Mouse (Mus musculus) liver (tissue): Measurements from ENCODE around the gene Hirip3.
A peak's percentile ranks its signal among the peaks of the same experiment; 100 is the strongest.

Experiments
- DNase-seq: peaks from one replicate; pipeline ENCODE4 v3.0.0-alpha.2; 2020; ENCODE audit warnings: mixed read lengths

Gene Hirip3

DNA sequence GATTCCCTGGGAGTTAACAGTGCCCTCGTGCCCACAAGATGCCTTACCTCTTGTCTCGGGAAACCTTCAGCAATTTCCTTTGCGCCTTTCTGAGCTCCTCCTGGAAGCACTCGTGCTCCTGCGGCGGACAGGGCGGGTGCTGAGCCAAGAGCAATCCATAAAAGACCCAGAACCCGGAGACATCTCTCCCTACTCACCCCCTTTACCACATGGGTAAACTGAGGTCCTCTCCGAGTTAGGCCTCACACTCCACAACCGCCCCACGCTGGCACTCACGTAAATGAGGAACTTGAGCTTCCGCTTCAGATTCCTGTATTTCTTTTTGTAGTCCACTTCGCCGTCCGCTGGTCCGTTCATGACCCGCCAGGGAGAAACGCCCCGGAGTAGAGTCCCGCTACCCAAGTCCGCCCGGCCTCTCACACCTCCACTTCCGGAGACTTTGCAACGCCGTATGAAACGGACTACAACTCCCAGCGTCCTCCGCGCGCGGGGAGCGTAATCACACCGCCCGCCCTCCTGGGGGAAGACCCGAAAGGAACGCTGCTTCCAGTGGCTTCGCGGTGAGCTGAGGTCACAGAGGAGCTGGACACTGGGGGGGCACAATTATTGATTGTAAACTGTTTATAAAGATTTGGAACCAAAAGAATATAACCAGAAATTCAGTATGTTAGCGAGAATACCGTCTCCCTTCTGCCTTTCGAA lies at the start of gene Hirip3:
TSS of gene Hirip3 (plus strand) at position 544 of the 702 bp plus-strand sequence.
- peak; percentile 96 for DNase-seq

DNA sequence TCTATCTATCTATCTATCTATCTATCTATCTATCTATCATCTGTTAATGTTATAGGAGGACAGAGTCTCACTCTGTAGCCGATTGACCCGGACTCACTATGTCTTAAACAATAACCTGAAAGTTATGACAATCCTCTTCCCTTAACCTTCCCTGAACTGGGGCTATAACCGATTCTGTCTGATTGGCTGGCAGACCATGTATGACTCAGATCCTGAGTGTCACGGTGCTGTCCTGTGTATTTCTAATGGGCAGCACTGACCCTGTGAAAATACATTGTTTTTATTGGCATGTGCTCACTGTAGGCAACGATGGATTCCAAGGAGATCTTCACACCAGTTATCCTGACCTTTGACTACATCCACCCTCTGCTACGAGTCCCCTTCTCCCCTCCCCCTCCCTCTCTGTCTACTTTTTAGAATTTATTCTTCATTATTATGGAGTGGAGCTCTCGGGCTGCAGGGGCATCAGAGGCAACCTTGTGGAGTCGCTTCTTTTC lies 46.0 kb upstream of the Hirip3 start:
- DNase-seq: no peak

DNA sequence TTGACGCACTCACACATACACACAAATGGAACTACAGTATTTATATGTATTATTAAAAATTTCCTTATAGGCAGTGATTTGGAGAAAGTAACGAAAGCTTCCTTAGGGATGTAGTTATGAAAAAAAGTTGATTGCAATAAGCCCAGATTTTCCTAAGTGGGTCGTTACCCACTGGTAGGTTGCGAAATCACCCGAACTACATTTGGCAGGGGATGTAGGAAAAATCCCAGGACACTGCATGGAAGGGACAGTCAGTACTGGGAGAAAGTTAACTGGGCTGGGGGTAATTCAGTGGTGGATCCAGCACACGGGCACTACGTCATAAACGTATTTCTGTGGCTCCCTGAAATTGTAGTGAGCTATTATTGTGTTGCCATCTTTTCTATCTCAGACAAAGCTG lies 45.3 kb upstream of the Hirip3 start:
- no peak for DNase-seq

DNA sequence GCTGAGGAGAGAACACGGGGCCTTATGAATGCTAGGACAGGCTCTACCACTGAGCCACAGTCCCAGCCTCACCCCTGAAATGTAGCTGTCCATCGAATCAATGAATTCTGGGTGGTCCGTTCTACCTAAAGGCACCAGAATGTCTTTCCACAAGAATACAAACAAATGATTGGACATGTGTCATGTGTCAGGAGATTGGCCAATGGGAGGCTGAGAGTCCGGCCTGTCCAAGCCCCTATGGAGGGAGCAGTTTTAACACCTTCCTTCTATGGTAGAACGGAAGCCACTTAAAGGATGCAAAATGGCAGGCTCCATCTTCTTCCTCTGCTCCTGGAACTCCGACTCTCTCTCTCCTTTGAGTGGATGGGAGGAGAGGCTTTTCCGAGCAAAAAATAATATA lies 44.2 kb upstream of the Hirip3 start:
- DNase-seq: no peak

DNA sequence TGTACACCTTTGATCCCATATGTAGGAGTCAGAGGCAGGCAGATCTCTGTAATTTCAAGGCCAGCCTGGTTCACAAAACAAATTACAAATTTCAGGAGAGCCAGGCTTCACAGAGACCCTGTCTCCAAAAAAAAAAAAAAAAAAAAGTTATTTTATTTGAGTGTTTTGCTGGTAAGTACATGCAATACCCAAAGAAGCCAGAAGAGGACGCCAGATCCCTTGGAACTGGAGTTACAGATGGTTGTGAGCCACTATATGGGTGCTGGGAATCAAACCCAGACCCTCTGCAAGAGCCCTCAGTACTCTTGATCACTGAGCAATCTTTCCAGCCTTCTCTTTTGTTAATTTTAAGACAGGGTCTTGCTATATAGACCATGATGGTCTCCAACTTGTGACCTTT lies 43.0 kb upstream of the Hirip3 start:
- DNase-seq: no peak

DNA sequence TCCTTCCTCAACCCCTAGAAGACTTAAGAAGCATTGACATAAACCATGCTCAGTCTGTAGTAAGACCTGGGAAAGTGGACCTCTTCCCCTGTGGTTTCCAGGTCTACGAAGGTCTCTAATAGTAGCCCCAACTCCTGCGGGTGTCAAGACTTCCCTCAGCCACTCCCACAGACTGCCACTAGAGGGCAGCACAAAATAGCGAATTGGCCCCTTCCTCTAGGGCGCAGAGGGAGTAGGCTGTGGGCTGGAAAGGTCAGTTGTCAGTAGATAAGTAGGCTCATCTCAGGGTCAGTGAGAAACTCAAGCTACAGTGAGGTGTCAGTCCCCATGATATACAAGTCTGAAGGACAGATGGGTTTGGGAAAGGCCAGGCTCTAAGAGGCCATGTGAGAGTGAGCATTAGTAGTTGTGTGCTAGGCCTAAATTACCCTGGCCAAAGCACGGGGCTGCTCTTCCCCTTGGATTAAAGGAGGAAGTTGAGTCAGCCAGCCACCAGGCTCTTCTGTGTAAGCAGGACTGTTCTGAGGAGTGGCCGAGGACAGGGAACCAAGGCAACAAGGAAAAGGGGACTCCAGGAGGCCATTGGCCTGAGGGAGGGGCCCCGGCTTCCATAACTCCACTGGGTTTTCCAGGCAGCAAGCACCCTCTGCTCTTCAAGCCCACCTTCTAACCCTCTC lies 39.8 kb upstream of the Hirip3 start:
- peak; percentile 78 for DNase-seq

DNA sequence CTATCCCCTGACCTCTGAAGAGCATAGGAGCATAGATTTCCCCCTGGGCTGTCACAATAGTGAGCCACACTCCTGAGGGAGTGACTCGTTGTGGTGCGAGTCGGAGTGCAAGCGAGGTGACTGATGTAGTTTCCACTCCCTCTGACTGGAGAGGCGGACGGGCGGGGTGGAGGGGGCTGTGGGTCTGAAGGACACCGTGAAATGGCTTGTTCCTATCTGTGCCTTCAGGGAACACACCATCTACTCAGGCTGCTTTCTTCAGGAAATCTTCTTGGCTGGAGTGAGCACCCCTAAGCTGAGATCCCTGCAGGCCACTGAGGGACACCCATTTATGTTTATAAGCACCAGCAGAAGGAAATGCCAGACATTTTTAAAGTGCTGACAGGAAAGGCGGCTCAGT lies 39.0 kb upstream of the Hirip3 start:
- no peak for DNase-seq

DNA sequence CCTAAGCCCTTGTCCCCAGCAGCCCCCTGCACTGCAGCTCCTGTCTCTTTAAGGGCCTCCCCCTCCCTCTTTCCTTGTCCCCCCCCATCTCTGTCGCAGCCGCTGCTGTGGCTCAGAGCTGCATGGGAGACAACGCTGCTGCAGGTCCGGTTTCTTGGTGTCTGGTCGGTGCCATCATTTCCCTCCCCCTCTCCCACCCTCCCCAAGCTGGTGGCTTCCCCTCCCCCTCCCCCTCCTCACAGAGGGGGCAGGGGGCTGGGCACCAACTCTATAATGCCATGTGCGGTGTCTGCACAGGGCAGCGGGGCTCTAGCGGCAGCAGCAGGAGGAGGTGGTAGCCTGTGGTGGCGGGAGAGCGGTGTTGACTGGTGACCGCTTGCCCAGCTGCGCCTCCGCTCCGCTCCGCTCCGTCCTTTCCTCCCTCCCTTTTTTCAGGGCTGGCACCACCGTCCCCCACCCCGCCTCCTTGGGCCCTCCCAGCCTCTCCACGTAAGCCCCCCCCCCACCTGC lies 38.5 kb upstream of the Hirip3 start:
- DNase-seq: no peak

DNA sequence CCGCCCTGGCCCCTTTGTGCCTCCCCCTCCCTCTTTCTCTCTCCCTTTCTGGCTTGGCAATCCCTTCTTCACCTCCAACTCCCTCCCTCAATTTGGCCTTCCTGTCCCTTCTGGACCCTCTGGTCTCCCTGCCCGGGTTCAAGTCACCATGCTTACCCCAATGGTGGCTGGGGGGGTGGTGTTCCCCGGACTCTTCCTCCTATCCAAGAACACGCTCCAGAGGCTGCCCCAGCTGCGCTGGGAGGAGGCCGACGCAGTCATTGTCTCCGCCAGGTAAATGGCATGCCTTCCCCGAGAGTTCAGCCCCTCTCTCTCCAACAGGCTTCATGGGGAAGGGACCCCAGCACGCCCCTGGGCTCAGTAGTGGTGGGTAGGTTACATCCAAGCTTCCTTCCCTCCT lies 37.8 kb upstream of the Hirip3 start:
- DNase-seq: no peak

DNA sequence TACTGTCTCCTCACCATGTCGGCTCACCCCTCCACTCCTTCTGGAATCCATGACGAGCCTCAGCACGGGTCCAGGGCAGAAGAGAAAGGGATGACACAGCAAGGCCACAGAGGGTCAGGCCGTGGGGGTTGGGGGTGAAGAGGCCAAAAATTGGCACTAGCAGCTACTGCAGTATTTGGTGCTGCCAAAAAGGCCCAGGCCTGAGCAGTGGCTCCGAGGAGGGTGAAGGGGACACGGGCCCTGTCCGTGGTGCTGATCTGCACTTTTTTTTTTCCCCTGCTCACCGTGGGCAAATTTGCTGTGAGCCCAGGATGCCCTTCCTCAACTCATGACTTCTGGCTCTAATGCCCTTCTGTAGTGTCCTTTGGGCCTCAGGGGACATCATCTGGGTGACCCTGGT lies 36.4 kb upstream of the Hirip3 start:
- DNase-seq: no peak

DNA sequence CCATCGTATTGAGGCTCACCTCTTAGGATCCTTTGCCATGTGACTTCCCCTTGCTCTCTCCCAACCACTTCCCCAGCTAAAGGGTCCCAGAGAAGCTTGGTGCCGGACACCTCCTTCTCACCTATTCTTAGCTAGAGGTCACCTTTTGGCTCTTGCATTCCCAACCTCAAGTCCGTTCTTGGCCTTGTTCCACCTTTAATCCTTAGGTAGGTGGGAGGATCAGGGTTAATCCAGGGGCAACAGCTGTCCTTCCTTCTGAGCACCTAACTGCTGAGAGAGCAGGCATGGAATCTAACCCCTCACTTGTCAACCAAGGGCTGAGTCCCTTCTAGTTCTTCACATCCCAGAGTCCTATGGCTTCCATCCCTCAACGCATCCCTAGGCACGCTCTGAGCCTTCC lies 35.8 kb upstream of the Hirip3 start:
- DNase-seq: no peak

DNA sequence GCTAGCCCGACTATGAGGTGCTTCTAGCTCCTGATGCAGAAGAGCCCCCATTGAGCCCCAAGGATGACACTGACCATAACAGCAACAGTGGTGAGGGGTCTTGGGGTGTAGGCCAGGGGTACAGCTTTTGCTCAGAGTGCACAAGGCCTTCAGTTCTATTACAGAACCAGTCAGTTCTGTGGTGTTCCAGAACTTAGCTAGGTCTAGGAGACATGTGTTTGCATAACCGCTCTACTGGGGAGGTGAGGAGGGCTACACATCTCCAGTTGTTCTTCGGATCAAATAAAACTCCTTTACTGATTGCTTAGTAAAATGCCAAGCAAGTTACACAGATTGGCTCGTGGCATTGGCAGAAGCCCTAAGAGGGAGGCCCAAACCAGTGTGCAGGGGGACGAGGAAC lies 30.2 kb upstream of the Hirip3 start, which contains the start of gene 4930451I11Rik:
TSS of gene 4930451I11Rik (minus strand) at position 101 of the 400 bp plus-strand sequence.
- DNase-seq: no peak

DNA sequence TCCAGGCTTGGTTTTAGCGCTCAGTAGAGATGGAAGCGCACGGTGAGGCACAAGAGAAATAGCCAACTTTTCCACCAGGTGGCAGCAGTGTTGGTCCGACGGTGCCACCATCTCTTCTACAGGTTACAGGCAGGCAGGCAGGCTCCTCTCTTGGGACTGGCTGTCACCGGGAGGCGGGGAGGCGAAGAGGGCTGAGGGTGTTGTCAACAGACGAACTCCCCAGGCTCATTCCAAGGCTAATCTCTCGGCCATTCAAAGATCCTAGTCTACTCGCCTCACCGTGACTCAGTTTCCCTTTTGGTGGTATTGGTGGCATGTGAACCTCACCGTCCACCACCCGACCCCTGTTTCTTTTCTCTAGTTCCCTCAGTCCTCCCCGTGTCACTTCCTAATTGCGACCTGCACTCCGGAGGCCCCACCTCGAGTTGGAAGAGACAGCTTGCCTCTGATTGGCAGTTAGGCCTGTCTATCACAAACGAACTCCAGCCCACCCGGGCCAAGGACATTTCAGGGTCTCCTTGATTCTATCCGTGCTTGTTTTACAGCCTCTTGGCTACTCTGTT lies 29.7 kb upstream of the Hirip3 start:
- DNase-seq: peak; percentile 78

DNA sequence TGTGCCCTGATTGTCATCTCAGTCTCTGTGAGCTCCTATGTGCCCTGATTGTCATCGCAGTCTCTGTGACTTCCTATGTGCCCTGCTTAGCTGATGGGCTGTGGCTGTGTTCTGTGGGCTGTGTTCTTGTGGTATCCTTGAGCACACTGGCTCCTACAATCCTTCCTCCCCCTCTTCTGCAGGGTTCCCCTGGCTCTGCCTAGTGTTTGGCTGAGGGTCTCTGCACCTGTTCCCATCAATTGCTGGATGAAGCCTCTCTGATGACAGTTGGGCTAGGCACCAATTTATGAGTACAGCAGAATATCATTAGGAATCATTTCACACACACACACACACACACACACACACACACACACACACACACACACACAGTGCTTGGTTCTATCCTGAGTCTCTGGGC lies 28.5 kb upstream of the Hirip3 start:
- DNase-seq: no peak

DNA sequence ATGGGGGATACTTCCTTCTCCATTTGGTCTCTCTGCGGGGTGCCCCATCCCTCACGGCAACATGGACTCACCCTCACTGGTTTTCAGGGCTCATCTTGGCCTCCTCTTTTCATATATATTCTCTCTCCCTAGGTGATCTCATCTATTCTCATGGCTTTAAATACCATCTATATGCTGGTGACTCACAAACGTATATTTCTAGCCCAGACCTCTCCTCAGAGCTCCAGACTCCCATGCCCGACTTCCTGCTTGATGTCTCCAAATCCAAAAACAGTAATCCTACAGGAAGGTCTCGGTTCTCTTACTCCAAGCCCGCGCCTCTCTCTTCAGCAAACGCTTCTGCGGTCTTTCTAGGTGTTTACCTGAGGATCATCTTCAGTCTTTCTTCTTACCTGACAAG lies 18.5 kb upstream of the Hirip3 start:
- no peak for DNase-seq

DNA sequence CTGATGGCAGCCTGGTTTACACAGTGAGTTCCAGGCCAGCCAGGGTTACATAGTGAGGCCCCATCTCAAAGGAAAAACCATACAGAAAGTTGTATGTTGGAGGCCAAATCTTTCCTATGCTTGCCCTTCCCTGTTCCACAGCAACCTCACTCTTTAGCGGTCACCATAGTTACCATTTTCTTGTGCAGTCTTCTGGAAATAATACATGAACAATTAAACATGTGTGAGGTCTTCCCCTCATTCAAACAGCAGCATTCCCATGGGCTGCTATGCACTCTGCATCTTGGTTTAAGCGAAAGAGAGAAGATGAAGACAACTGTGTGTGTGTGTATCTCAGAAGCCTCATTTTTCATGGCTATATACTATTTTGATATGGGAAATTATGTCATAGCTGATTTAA lies 16.3 kb upstream of the Hirip3 start:
- no peak for DNase-seq

DNA sequence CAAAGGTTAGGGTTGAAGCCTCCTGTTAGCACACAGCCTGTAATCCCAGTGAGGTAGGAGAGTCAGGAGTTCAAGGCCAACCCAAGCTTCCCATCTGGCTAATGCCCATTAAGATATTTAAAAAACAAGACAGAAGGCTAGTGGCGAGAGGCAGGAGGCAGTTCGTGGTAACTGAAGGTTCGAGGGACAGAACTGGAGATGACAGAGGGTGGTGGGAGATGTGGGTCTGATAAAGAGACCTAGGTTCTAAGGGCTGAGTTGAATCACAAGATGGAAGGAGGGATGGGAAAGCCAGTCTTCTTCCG lies 14.7 kb upstream of the Hirip3 start, which contains the start of gene Doc2a:
TSS of gene Doc2a (plus strand) at position 301 of the 305 bp plus-strand sequence.
- no peak for DNase-seq

DNA sequence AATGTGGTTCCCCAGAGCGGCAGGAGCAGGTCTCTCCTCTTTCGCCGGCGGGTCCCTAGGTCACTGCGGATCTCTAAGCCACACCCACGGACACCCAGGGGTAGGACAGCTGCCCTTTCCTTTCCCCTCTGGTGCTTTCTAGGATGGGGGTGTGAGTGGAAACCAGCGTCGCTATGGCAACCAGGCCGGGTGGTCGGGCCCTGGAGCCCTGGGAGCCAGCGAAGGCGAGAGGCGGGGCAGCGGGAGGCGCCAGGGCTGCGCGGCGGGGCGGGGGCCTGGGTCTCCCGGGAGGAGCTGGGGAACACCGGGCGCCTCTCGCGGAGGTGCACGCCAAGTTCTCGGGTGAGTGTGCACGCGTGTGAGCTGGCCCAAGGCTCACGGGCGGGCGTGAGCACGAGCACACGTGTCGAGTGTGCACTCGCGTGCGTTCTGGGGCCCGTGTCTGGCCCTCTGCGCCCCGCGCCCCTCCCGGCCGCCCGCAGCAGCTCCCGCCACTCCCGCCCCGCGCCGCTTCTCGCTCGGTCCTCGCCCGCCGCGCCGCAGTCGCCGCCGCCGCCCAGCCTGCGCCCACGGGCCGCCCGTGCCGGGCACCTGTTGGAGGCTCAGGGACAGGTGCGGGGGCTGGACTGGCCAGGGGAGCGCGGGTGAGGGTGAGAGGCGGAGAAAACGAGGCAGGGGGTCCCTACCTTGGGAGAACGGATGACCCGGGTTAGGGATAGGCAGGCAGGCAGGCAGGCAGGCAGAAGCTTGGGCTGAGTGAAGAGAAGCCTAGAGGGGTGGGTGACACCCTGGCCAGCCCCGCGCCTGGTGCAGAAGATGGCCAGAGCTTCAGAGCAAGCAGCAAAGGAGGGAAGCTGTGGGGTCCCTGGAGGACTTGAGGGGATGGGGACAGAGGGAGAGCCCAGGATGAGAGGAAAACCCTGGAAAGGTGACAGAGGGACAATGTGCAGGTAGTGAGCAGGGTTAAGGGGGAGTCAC lies 14.1 kb upstream of the Hirip3 start:
- DNase-seq: no peak

DNA sequence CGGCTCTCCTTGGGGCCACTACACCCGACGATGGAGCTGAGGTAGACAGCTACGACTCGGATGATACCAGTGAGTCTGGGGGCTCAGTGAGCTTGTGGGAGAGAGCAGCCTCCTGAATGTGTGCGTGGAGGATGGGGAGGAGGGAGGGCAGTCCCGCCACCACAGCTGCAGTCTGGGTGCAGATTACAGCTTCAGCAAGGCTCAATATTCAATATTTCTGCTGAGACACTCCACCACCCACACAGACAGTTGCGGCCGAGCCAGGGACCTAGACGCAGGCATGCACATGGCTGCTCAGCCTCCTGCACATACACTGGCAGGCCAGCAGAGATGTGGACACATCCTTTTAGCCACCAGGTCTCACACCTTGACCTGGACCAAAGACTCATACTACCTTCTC lies 13.0 kb upstream of the Hirip3 start:
- no peak for DNase-seq

DNA sequence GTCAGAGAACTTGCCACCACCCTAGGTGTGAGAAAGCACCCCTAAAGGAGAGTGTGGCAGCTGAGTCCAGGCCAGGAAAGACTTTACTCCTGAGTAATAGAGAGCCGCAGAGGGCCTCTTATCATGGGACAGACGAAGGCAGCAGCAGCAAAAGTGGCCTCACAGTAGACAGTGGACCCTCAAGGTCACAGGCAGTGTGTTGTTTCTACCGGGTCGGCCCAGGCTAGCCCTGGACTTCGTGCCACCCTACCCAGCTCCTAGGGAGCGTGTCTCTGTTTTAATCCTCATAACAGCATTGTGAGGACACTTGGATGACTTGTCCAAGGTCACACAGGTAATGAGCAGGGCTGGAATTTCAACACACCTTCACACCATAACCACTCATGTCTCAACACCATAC lies 11.6 kb upstream of the Hirip3 start:
- DNase-seq: no peak

DNA sequence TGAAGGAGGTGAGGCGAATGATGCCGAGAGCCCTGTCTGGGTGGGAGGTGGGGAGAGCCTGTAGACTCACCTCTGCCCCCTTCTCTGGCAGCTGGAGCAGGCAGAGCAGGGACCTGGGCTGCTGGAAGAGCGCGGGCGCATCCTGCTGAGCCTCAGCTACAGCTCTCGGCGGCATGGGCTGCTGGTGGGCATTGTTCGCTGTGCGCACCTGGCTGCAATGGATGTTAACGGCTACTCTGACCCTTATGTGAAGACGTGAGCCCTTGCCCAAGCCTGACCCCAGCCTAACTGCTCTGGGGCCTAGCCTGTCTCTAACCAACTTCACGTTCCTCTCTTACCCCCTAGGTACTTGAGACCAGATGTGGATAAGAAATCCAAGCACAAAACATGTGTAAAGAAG lies 10.6 kb upstream of the Hirip3 start:
- DNase-seq: no peak

DNA sequence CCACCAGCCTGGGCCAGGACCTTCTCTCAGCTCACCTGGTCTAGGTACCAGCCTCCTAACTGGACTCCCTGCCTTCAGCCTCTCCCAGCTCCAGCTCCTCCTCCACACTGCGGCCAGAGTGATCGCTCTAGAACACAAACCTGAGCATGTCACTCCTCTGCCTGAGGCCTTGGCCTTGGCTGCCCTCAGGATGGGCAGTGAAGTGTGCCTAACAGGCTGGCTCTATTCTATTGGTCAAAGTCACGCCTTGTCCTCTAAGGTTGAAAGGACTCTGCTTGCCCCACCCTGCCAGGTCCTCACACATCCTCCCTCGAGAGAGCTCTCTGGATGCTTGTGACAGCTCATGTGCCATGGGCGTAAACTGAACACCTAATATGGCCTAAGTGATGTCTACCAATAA lies 8.3 kb upstream of the Hirip3 start:
- no peak for DNase-seq

DNA sequence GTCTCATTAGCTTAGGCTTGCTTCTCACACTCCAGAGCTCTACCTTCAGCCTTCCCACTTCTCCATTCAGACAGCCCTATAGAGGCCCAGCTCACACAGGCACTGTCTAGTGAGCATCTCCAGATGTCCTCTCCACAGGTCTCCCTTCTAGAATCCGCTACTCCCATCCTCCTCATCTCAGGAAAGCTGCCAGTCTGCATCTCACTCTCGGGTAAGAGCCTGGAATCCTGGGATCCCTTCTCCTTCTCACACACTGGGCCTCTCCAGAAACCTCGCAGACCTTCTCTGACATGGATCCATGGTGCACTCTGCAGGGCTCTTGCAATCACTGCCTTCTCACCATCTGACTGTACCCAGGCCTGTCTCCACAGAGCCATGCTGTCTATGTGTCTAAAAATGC lies 6.1 kb upstream of the Hirip3 start:
- no peak for DNase-seq
